Mouse (Mus musculus): ENCODE data around the gene Taldo1.

DNA sequence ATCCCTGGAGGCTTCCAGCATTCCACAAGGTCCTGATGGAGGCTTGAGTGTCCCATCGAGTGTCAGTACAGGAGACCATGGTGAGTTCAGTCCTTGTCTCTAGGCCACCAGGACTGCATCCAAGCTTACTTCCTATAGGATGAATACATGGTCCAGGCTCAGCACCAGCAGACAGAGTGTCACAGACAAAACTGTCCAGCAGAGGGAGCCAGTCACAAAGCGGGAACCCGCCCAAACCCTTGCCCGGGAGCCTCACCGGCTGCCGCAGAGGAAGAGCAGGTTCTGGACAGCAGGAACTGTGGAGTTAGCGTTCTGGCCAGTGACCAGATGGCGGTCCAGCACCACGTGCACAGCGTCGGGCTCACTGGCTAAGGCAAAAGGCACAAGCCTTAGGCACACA is 16.8 kb downstream of the Taldo1 start:
- TF ChIP-seq POLR2A (IDR thresholded peaks at IDR 0.05; ENCODE audit: insufficient read depth, low read depth, low read length) (no peak), CTCF (IDR thresholded peaks at IDR 0.05; ENCODE audit: insufficient read depth, low read depth, low read length) (peak; percentile 73; the same call in 1 of the 2 replicates)
